Mouse (Mus musculus) liver, embryonic 15.5 days (tissue): ENCODE data around the gene E130311K13Rik. TPM values are rescaled to one million over a fixed set of nuclear protein-coding genes. Genes with fewer than 3 reads are reported as not detected.

Source experiments
- ATAC-seq: fragments of 200-750 bp; cut with Nextera tagmentation; 2 replicates; pipeline ENCODE4 v1.8.0; 2017; ENCODE audit warnings: moderate number of reproducible peaks, mild to moderate bottlenecking, moderate library complexity; ENCODE audit not compliant: insufficient read depth
- H3K27ac ChIP-seq: fragments of 300-500 bp; sonication (generic); replicated peaks from 2 replicates; pipeline ENCODE4 v1.5.1; 2015; ENCODE audit warnings: mild to moderate bottlenecking, inconsistent platforms
- H3K27me3 ChIP-seq: fragments of 300-500 bp; sonication (generic); 2 replicates; pipeline ENCODE4 v1.6.1; 2015; ENCODE audit warnings: mild to moderate bottlenecking, inconsistent platforms
- H3K36me3 ChIP-seq: fragments of 300-500 bp; sonication (generic); replicated peaks from 2 replicates; pipeline ENCODE4 v1.6.1; 2015; ENCODE audit warnings: moderate library complexity, mild to moderate bottlenecking, inconsistent platforms
- H3K4me1 ChIP-seq: fragments of 300-500 bp; sonication (generic); replicated peaks from 2 replicates; pipeline ENCODE4 v1.6.1; 2015; ENCODE audit warnings: inconsistent platforms
- H3K4me2 ChIP-seq: fragments of 300-500 bp; sonication (generic); 2 replicates; pipeline ENCODE4 v1.6.1; 2015; ENCODE audit warnings: moderate library complexity, mild to moderate bottlenecking, inconsistent platforms
- H3K4me3 ChIP-seq: fragments of 300-500 bp; sonication (generic); replicated peaks from 2 replicates; pipeline ENCODE4 v1.5.1; 2015; ENCODE audit warnings: mild to moderate bottlenecking, inconsistent platforms
- H3K9ac ChIP-seq: fragments of 300-500 bp; sonication (generic); 2 replicates; pipeline ENCODE4 v1.6.1; 2015; ENCODE audit warnings: moderate library complexity, mild to moderate bottlenecking, inconsistent platforms
- H3K9me3 ChIP-seq: fragments of 300-500 bp; sonication (generic); replicated peaks from 2 replicates; pipeline ENCODE4 v1.6.1; 2016; ENCODE audit warnings: inconsistent platforms
- WGBS: fragments of 180-500 bp; shearing (Covaris S2); methylation state at CpG from one replicate; pipeline ENCODE4 v1.1.7; 2015; ENCODE audit warnings: mixed read lengths; ENCODE audit not compliant: insufficient replicate concordance; 5-methylcytosine and 5-hydroxymethylcytosine counted together
- polyA plus RNA-seq: library from polyadenylated mRNA; unstranded; fragments of >200 nt; fragmentation: Nextera tagmentation; extraction: Ambion mirVana; gene quantifications from 2 replicates; pipeline ENCODE4 v1.2.1, GENCODE M21; 2015

Gene E130311K13Rik
- polyA plus RNA-seq, 1 experiment from 2014 or later, result 1.5 TPM

- Histone ChIP-seq H3K27ac (no peak overlapping the region), H3K9ac (no peak overlapping the region), H3K4me1 (0 out of 2 replicates have a peak, but pooled peaks cover 2% of the 10 kb centered on the region), H3K4me2 (no peak overlapping the region), H3K4me3 (no peak overlapping the region), H3K9me3 (no peaks in the 10 kb centered on the region), H3K27me3 (peaks cover 10% of the 10 kb centered on the region), H3K36me3 (no peaks in the 10 kb centered on the region)
- no peak for ATAC-seq
- WGBS, result 12% methylated on average over 7 of the region's 7 CpGs
Measured at GRCm38 (mm10) chr3:63893677-63894076, 35.6 kb downstream of the E130311K13Rik start.

GRCm38 (mm10) chr3:63892154-63892553, 37.1 kb downstream of the E130311K13Rik start:
- H3K4me3 ChIP-seq, result no peak overlapping the region

GRCm38 (mm10) chr3:63881065-63881464, 48.2 kb downstream of the E130311K13Rik start:
- H3K36me3 ChIP-seq, result no peaks in the 10 kb centered on the region
- 48% methylated on average over 2 of the region's 2 CpGs for WGBS
- H3K9ac ChIP-seq, result no peak overlapping the region
- no peaks in the 10 kb centered on the region for H3K9me3 ChIP-seq
- no peak for ATAC-seq
- no peaks in the 10 kb centered on the region for H3K27me3 ChIP-seq
- no peak overlapping the region for H3K4me3 ChIP-seq
- no peaks in the 10 kb centered on the region for H3K4me1 ChIP-seq
- no peak overlapping the region for H3K27ac ChIP-seq
- no peak overlapping the region for H3K4me2 ChIP-seq

More at GRCm38 (mm10) chr3:63892154-63892553, 37.1 kb downstream of the E130311K13Rik start:
- WGBS, result 44% methylated on average over 3 of the region's 3 CpGs
- H3K36me3 ChIP-seq, result no peaks in the 10 kb centered on the region
- no peaks in the 10 kb centered on the region for H3K4me1 ChIP-seq
- H3K9ac ChIP-seq, result no peak overlapping the region
- H3K27me3 ChIP-seq, result no peaks in the 10 kb centered on the region
- H3K27ac ChIP-seq, result no peak overlapping the region
- no peaks in the 10 kb centered on the region for H3K9me3 ChIP-seq
- ATAC-seq, result no peak
- H3K4me2 ChIP-seq, result no peak overlapping the region

- ATAC-seq, result no peak
- no peaks in the 10 kb centered on the region for H3K27me3 ChIP-seq
- H3K9me3 ChIP-seq, result no peaks in the 10 kb centered on the region
- no peak overlapping the region for H3K4me2 ChIP-seq
- no peak overlapping the region for H3K9ac ChIP-seq
- no peak overlapping the region for H3K4me3 ChIP-seq
- no peaks in the 10 kb centered on the region for H3K36me3 ChIP-seq
- no peak overlapping the region for H3K27ac ChIP-seq
- 31% methylated on average over 4 of the region's 4 CpGs for WGBS
- H3K4me1 ChIP-seq, result no peaks in the 10 kb centered on the region
Measured at GRCm38 (mm10) chr3:63878995-63879666, 50.1 kb downstream of the E130311K13Rik start.

GRCm38 (mm10) chr3:63872818-63873217, 56.5 kb downstream of the E130311K13Rik start:
- Histone ChIP-seq H3K4me3 (no peak overlapping the region), H3K9ac (no peak overlapping the region), H3K4me1 (no peaks in the 10 kb centered on the region), H3K36me3 (no peaks in the 10 kb centered on the region), H3K27ac (no peak overlapping the region), H3K27me3 (no peaks in the 10 kb centered on the region), H3K9me3 (no peaks in the 10 kb centered on the region), H3K4me2 (no peak overlapping the region)
- no peak for ATAC-seq
- WGBS, result 44% methylated on average over 1 of the region's 1 CpGs

- Histone ChIP-seq H3K4me2 (no peak overlapping the region), H3K9me3 (no peaks in the 10 kb centered on the region)
- no peak for ATAC-seq
Measured at GRCm38 (mm10) chr3:63871249-63871648, 58.0 kb downstream of the E130311K13Rik start.

GRCm38 (mm10) chr3:63868285-63868684, 61.0 kb downstream of the E130311K13Rik start:
- Histone ChIP-seq H3K27me3 (no peaks in the 10 kb centered on the region), H3K4me2 (no peak overlapping the region), H3K4me1 (no peaks in the 10 kb centered on the region), H3K4me3 (no peak overlapping the region), H3K27ac (no peak overlapping the region), H3K9me3 (no peaks in the 10 kb centered on the region), H3K36me3 (no peaks in the 10 kb centered on the region), H3K9ac (no peak overlapping the region)
- ATAC-seq, result no peak
- WGBS, result 37% methylated on average over 1 of the region's 1 CpGs

More at GRCm38 (mm10) chr3:63871249-63871648, 58.0 kb downstream of the E130311K13Rik start:
- no peak overlapping the region for H3K27ac ChIP-seq
- no peak overlapping the region for H3K4me3 ChIP-seq
- no peak overlapping the region for H3K9ac ChIP-seq
- no peaks in the 10 kb centered on the region for H3K36me3 ChIP-seq
- H3K27me3 ChIP-seq, result no peaks in the 10 kb centered on the region
- no peaks in the 10 kb centered on the region for H3K4me1 ChIP-seq
- WGBS, result 57% methylated on average over 2 of the region's 2 CpGs

GRCm38 (mm10) chr3:63865069-63865468, 64.2 kb downstream of the E130311K13Rik start:
- ATAC-seq, result no peak
- WGBS, result 45% methylated on average over 2 of the region's 2 CpGs
- no peak overlapping the region for H3K4me2 ChIP-seq
- no peaks in the 10 kb centered on the region for H3K36me3 ChIP-seq
- H3K4me1 ChIP-seq, result no peaks in the 10 kb centered on the region
- H3K27ac ChIP-seq, result no peak overlapping the region
- H3K27me3 ChIP-seq, result no peaks in the 10 kb centered on the region
- H3K4me3 ChIP-seq, result no peak overlapping the region
- no peak overlapping the region for H3K9ac ChIP-seq
- no peaks in the 10 kb centered on the region for H3K9me3 ChIP-seq

Other genes starting within 250 kb of the E130311K13Rik start
- gene Plch1, start 30.0 kb downstream of the E130311K13Rik start, polyA plus RNA-seq, result 0.18 and 0.20 TPM in 2 replicates
- 11.0 and 12.0 TPM in 2 replicates for gene Slc33a1, start 35.3 kb upstream of the E130311K13Rik start, polyA plus RNA-seq
- 20.0 and 20.2 TPM in 2 replicates for gene Gmps, start 46.6 kb upstream of the E130311K13Rik start, polyA plus RNA-seq
- gene Vmn2r1, start 152.1 kb upstream of the E130311K13Rik start, polyA plus RNA-seq, result not detected in 2 replicates
- not detected in 2 replicates for gene Vmn2r2, start 212.5 kb upstream of the E130311K13Rik start, polyA plus RNA-seq